Mouse (Mus musculus): ENCODE measurements around the gene Ift20. TPM values are rescaled to one million over a fixed set of nuclear protein-coding genes. Genes with fewer than 3 reads are reported as not detected.
"Not testable (repeated sequence)": the region's sequence is repeated elsewhere in the genome, so short reads cannot be mapped to it uniquely, and the experiment has no call there.

Ift20 gene
- polyA plus RNA-seq, 1 experiment from 2014 or later = 130 TPM

DNA sequence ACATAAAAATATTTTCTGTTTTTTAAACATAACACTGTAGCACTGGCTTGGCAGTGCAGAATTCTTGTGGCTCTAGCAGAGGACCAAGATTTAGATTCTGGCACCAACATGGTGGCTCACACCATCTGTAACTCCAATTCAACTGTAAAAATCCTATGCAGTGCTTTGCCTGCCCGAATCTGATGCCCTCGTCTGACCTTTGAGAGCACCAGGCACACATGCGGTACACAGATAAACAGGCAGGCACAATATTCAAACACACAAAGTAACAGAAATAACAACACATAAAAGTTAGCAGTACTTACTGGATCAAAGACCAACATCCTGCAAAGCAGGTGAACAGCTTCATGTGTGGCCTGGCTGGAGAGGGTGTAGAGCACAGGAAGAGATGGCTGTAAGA is 38.4 kb downstream of the Ift20 start:
- Histone ChIP-seq H3K4me2 (replicated peaks; ENCODE audit: low read depth, low read length) (no peak overlapping the region), H3K4me1 (ENCODE audit: insufficient read depth, low read length) (no peaks in the 10 kb centered on the region), H3K4me3 (ENCODE audit: low read length) (no peak overlapping the region), H3K27me3 (ENCODE audit: insufficient read depth, low read length) (no peaks in the 10 kb centered on the region), H3K9ac (replicated peaks; ENCODE audit: low read length) (no peak overlapping the region), H3K27ac (ENCODE audit: low read length) (no peak overlapping the region), H3K36me3 (ENCODE audit: insufficient read depth, low read length) (peaks cover 45% of the 10 kb centered on the region), H3K9me3 (ENCODE audit: low read length) (no peaks in the 10 kb centered on the region)
- 87% methylated on average over 3 of the region's 3 CpGs for WGBS
- no peak for ATAC-seq (ENCODE audit: low FRiP score, low TSS enrichment)

GRCm38 (mm10) chr11:78574975-78575374 is 38.8 kb downstream of the Ift20 start:
- Histone ChIP-seq H3K9ac (replicated peaks; ENCODE audit: low read length) (no peak overlapping the region), H3K36me3 (ENCODE audit: insufficient read depth, low read length) (peaks cover 47% of the 10 kb centered on the region), H3K27me3 (ENCODE audit: insufficient read depth, low read length) (no peaks in the 10 kb centered on the region), H3K27ac (ENCODE audit: low read length) (no peak overlapping the region), H3K4me1 (ENCODE audit: insufficient read depth, low read length) (no peaks in the 10 kb centered on the region), H3K4me3 (ENCODE audit: low read length) (no peak overlapping the region), H3K4me2 (replicated peaks; ENCODE audit: low read depth, low read length) (no peak overlapping the region), H3K9me3 (ENCODE audit: low read length) (no peaks in the 10 kb centered on the region)
- 29% methylated on average over 2 of the region's 2 CpGs for WGBS
- ATAC-seq (ENCODE audit: low FRiP score, low TSS enrichment) = no peak

GRCm38 (mm10) chr11:78582848-78583247 is 46.7 kb downstream of the Ift20 start:
- H3K9ac ChIP-seq (replicated peaks; ENCODE audit: low read length) = no peak overlapping the region
- H3K27me3 ChIP-seq (ENCODE audit: insufficient read depth, low read length) = no peaks in the 10 kb centered on the region
- no peak overlapping the region for H3K27ac ChIP-seq (ENCODE audit: low read length)
- 76% methylated on average over 6 of the region's 6 CpGs for WGBS
- no peaks in the 10 kb centered on the region for H3K9me3 ChIP-seq (ENCODE audit: low read length)
- H3K4me3 ChIP-seq (ENCODE audit: low read length) = no peak overlapping the region
- no peak overlapping the region for H3K4me2 ChIP-seq (replicated peaks; ENCODE audit: low read depth, low read length)
- H3K36me3 ChIP-seq (ENCODE audit: insufficient read depth, low read length) = peaks cover 38% of the 10 kb centered on the region
- H3K4me1 ChIP-seq (ENCODE audit: insufficient read depth, low read length) = no peaks in the 10 kb centered on the region
- no peak for ATAC-seq (ENCODE audit: low FRiP score, low TSS enrichment)

DNA sequence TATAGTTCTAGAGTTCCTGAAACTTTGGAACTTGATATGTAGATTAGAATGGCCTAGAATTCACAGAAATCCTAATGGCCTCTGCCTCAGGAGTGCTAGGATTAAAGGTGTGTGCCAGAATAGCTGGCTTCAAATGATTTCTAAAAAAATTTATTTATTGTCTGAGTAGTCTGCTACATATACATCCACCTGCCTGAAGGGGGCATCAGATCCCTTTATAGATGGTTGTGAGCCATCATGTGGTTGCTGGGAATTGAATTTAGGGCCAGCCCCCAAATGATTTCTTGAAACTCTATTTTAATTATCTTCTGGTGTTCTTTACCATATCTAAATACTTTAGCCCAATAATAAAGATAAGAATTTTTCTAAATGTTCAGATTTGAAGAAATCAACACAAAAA is 49.9 kb downstream of the Ift20 start:
- ATAC-seq (ENCODE audit: low FRiP score, low TSS enrichment) = no peak
- H3K4me3 ChIP-seq (ENCODE audit: low read length) = no peak overlapping the region
- H3K9ac ChIP-seq (replicated peaks; ENCODE audit: low read length) = no peak overlapping the region
- no peaks in the 10 kb centered on the region for H3K27me3 ChIP-seq (ENCODE audit: insufficient read depth, low read length)
- H3K27ac ChIP-seq (ENCODE audit: low read length) = no peak overlapping the region
- peaks cover 24% of the 10 kb centered on the region for H3K36me3 ChIP-seq (ENCODE audit: insufficient read depth, low read length)
- H3K4me2 ChIP-seq (replicated peaks; ENCODE audit: low read depth, low read length) = no peak overlapping the region
- no peaks in the 10 kb centered on the region for H3K4me1 ChIP-seq (ENCODE audit: insufficient read depth, low read length)
- H3K9me3 ChIP-seq (ENCODE audit: low read length) = no peaks in the 10 kb centered on the region

- H3K27ac ChIP-seq (ENCODE audit: low read length); H3K4me1 ChIP-seq (ENCODE audit: insufficient read depth, low read length); H3K27me3 ChIP-seq (ENCODE audit: insufficient read depth, low read length); H3K9me3 ChIP-seq (ENCODE audit: low read length); H3K9ac ChIP-seq (replicated peaks; ENCODE audit: low read length); ATAC-seq (ENCODE audit: low FRiP score, low TSS enrichment); H3K4me3 ChIP-seq (ENCODE audit: low read length); H3K4me2 ChIP-seq (replicated peaks; ENCODE audit: low read depth, low read length): not testable (repeated sequence)
- peaks cover 19% of the 10 kb centered on the region for H3K36me3 ChIP-seq (ENCODE audit: insufficient read depth, low read length)
- WGBS = 96% methylated on average over 1 of the region's 1 CpGs
Observed at GRCm38 (mm10) chr11:78587677-78588076, 51.5 kb downstream of the Ift20 start.

Other genes starting within 250 kb of the Ift20 start
- gene BC030499, start 245.5 kb upstream of the Ift20 start, polyA plus RNA-seq (2015; fragmentation: Nextera tagmentation; extraction: Ambion mirVana) = 0.30 and 0.33 TPM in 2 replicates
- gene Spag5, start 234.8 kb upstream of the Ift20 start, polyA plus RNA-seq (2015; fragmentation: Nextera tagmentation; extraction: Ambion mirVana) = 41.7 and 48.6 TPM in 2 replicates
- 8.3 and 10.2 TPM in 2 replicates for gene Aldoc, start 213.4 kb upstream of the Ift20 start, polyA plus RNA-seq (2015; fragmentation: Nextera tagmentation; extraction: Ambion mirVana)
- gene Pigs, start 207.9 kb upstream of the Ift20 start, polyA plus RNA-seq (2015; fragmentation: Nextera tagmentation; extraction: Ambion mirVana) = 97.0 and 100 TPM in 2 replicates
- 39.4 and 42.3 TPM in 2 replicates for gene Unc119, start 192.9 kb upstream of the Ift20 start, polyA plus RNA-seq (2015; fragmentation: Nextera tagmentation; extraction: Ambion mirVana)
- gene Foxn1, start 149.8 kb upstream of the Ift20 start, polyA plus RNA-seq (2015; fragmentation: Nextera tagmentation; extraction: Ambion mirVana) = 0.05 TPM in 1 of 2 replicates, not detected in the other
- gene Slc13a2, start 114.1 kb upstream of the Ift20 start, polyA plus RNA-seq (2015; fragmentation: Nextera tagmentation; extraction: Ambion mirVana) = 2.2 and 2.4 TPM in 2 replicates
- 24.7 and 24.9 TPM in 2 replicates for gene Slc46a1, start 70.7 kb upstream of the Ift20 start, polyA plus RNA-seq (2015; fragmentation: Nextera tagmentation; extraction: Ambion mirVana)
- 1.2 and 1.8 TPM in 2 replicates for gene Sarm1, start 38.6 kb upstream of the Ift20 start, polyA plus RNA-seq (2015; fragmentation: Nextera tagmentation; extraction: Ambion mirVana)
- gene Vtn, start 37.3 kb upstream of the Ift20 start, polyA plus RNA-seq (2015; fragmentation: Nextera tagmentation; extraction: Ambion mirVana) = 2.4 and 2.9 TPM in 2 replicates
- not detected in 2 replicates for gene Sebox, start 32.9 kb upstream of the Ift20 start, polyA plus RNA-seq (2015; fragmentation: Nextera tagmentation; extraction: Ambion mirVana)
- 56.9 and 58.8 TPM in 2 replicates for gene Tmem199, start 24.2 kb upstream of the Ift20 start, polyA plus RNA-seq (2015; fragmentation: Nextera tagmentation; extraction: Ambion mirVana)
- gene Poldip2, start 24.2 kb upstream of the Ift20 start, polyA plus RNA-seq (2015; fragmentation: Nextera tagmentation; extraction: Ambion mirVana) = 188 and 192 TPM in 2 replicates
- 95.1 and 100 TPM in 2 replicates for gene Tnfaip1, start within 50 bp of the Ift20 start, polyA plus RNA-seq (2015; fragmentation: Nextera tagmentation; extraction: Ambion mirVana)
- gene Tmem97, start 14.4 kb downstream of the Ift20 start, polyA plus RNA-seq (2015; fragmentation: Nextera tagmentation; extraction: Ambion mirVana) = 70.7 and 75.1 TPM in 2 replicates
- 14.3 and 16.3 TPM in 2 replicates for gene Nlk, start 161.0 kb downstream of the Ift20 start, polyA plus RNA-seq (2015; fragmentation: Nextera tagmentation; extraction: Ambion mirVana)
- 44.1 and 47.0 TPM in 2 replicates for gene Ccnq, start 215.4 kb downstream of the Ift20 start, polyA plus RNA-seq (2015; fragmentation: Nextera tagmentation; extraction: Ambion mirVana)

Data from kidney, embryonic 16.5 days (tissue).